Mouse (Mus musculus): Measurements from ENCODE around the gene Ogfod1. TPM values are rescaled to one million over a fixed set of nuclear protein-coding genes. Genes with fewer than 3 reads are reported as not detected.

Ogfod1 gene
- total RNA-seq, 2 experiments from 2014 or later = 17.2 to 17.6 TPM

DNA sequence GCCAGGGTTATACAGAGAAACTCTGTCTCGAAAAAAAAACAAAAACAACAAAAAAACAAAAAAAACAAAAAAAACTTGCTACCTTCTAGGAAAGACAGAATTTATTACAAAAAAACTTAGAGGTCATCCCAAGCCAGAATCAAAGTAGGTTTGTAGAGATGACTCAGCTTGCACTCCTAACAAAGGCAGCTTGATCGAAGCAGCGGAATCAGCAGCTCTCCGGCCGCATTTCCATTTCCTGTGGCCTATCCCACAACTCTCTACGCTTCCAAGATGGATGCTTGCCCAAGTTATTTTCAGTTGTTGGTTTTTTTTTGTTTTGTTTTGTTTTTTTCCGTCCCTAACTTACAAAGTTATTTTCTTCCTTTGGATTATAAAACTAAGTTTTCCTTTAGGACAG, 31.8 kb downstream of the Ogfod1 start:
- no peak for DNase-seq

DNA sequence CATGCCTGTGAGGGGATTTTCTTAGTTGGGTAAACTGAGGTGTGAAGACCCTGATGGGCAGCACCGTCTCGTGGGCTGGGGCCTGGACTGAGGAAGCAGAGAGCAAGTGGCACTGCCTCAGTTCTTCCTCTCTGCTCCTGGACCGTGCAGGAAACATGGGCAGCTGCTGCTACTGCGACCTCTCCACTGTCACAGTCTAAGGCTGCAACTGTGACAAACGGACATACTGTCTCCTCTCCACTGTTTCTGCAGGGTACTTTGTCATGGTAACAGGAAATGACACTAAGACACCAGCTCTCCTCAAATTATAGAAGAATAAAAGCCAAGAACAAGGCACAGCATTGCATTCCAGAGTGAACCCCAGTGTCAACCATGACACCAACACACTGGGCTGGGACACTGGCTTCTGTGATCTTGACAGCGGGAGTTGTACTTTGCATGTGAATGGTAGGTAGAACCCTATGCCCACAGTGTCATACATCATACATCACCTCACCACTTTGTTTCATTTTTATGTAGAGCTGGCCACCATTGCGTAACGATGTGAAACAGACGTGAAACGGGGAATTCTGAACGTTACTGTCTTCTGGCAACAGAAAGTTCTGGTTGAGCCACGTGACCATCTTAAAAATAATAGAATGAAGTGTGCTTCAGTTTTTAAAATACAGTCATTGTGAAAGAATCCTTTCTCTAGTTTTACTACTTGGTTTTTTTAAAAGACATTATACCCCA, 39.6 kb downstream of the Ogfod1 start:
- no peak for DNase-seq

DNA sequence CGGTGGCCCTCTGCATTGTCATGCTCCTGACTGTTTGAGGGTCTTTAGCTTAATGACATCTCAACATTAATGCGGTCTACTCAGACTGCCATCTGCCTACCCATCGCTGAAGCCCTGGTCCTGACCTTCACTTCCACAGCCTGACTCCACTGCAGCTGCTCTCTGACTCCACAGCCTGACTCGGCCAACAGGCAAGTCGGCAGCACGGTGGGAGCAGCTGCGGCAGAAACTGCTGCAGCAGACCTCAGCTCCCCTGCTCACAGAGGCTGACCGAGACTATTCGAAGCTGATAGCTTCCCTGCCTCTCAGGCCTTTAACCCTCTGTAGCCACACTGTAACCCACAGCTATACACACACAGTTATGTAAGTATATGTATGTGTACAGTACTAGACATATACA, 51.0 kb downstream of the Ogfod1 start:
- DNase-seq = no peak

DNA sequence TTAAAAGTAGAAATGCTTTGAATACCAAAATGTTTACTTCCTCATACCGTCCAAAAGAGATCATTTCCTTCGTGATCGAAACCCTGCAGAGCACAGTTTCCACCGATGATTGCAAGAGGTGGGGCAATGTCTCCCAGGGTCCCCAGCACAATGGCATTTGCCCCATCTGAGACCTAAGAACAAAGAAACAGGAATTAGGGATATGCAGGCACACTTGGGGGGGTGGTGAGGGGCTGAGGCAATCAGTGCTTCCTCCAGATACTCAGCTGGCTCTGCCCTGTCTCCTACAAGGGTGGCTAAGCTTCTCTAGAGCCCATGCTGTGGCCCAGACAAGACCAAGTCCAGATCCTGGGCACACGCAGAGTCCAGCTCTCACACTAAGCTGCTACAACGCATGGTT, 52.7 kb downstream of the Ogfod1 start:
- DNase-seq = no peak

DNA sequence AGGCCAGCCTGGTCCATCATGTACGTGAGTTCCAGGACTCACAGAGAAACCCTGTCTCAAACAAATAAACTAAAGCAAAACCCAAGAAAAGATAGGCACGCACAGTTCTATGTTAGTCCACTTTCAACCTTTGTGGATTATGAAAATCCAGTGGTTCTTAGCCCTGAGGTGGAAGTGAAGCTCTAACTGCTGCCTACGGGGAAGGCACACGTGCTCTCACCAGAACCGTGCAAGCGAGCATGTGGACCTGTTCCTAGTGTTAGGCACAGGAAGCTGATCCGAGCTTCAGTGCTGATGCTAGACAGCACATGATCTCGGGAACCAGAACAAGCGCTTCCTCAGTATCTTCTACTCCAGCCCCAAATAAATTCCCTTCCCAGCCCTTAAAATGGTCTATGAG, 55.9 kb downstream of the Ogfod1 start:
- DNase-seq = no peak

DNA sequence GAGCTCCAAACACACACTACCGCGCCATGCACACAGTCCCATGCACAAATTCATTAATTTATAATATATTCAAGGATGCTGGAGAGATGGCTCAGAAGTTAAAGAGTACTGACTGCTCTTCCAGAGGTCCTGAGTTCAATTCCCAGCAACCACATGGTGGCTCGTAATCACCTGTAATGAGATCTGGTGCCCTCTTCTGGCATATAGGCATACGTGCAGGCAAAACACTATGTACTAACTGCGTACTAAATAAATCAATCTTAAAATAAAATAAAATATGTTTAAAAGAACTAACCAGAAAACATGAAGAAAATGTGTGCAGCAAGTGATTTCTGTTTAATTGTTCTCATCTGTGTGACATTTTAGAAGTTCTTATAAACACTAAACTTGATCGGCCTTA, 57.3 kb downstream of the Ogfod1 start:
- DNase-seq = no peak

DNA sequence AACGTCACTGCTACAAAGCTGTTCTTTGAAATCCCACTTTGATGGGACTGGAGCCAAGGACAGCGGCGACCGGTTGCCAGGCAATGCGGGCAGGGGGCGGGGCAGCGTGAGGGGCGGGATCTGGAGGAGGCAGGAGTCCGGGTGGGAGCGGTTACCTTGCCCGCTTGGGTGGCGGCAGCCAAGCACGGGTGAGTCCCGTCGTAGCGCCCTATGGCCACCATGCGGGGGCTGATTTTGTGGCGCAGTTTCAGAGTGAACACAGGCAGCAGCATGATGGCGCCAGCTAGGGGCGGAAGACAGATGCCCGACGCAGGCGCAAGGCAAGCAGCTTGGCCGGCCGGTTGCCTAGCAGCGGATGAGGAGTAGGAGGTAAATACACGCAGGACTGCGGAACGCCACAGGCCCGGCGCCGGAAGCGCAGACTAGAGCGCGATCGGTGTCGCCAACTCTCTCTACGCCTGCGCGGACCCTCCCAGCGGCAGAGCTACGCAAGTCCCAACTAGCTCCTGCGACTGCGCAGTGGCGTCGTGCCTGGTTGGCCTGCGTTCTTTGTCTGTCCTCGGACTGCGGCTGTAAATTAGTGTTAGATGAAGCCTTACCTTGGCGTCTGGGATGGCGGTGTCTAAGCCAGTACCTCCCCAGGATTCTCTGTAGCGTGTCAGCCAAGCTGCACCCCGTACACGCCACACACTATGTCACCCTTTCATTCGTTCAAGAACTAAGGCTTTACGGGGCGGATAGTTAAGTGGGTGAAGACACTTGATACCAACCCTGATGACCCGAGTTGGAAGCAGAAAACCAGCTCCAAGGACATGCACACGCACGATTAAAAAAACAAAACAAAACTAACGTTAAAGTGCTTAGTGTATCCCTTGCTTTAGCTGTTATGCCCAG, 61.3 kb downstream of the Ogfod1 start, which contains the start of gene Bbs2:
Gene Bbs2, minus strand, starts transcription at position 848 of the 894 bp plus-strand sequence.
- peak; percentile 99 for DNase-seq

DNA sequence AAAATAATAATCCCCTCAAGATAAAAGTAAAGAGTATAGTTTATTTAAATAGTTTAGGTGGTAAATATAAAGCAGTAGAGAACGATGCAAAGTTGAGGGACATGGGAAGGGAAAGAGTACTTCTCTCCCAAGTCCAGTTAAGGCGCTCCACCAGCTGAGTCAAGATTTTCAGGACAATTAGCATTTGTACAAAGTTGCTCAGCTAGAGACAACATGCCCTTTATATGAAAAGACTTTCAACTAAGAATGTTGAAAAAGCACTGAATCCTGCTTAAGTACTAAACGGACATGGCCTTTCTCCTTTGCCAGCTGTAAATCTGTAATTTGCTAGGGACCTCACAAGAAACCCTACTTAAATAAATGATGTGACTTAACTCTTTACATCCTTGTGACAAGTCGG, 62.0 kb downstream of the Ogfod1 start:
- no peak for DNase-seq

DNA sequence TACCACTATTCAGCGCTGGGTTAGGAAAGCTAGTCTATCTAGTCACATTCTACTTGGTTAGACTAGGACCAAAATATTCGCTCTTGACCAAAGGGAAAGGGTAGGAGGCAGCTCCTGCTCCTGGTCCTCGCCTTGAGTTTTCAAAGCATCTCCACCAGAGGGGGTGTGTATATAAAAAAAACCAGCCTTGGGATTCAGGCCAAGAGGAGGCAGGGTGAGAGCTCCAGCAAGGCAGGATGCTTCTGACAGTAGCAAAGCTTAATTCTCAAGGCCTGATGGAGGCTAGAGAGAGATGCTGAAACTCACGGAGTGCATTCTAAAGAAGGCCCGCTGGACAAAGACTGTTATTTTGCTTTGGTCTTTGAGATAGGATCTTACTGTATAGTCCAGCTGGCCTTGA, 67.1 kb downstream of the Ogfod1 start:
- DNase-seq = no peak

DNA sequence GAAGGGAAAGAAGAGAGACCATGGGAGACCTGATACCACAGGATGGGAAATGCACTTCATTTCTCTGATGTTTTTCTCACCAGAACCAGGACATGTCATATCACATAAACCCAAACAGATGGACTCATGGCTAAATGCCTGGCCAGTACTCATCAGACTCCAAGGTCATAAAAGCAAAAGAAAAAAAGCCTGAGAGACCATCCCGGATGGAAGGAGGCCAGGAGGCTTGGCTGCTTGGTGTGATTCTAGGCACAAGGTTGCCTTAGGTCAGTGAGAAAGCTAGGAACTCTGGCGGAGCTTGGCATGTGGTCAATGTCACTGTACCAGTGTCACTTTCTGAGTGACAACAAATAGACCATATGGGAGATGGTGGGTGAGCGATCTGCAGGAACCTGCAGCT, 70.9 kb downstream of the Ogfod1 start:
- DNase-seq = peak; percentile 34

DNA sequence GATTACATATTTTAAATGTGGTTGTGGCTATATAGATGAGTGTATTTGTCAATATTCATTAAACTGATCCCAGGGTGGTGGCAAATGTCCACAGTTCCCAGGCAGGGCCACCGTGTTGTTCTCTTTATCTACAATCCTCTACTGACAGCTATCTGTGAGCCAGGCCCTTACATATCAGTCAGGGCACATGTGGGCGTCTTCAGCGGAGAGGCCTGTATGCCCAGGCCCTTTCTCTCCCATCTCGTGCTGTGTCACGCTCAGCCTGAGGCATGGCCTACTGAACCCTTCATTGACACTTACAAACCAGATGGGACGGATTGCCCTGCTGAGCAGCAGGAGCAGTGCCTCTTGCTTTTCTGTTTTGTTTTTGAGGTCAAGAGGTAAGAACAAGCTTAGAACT, 72.4 kb downstream of the Ogfod1 start:
- DNase-seq = no peak

DNA sequence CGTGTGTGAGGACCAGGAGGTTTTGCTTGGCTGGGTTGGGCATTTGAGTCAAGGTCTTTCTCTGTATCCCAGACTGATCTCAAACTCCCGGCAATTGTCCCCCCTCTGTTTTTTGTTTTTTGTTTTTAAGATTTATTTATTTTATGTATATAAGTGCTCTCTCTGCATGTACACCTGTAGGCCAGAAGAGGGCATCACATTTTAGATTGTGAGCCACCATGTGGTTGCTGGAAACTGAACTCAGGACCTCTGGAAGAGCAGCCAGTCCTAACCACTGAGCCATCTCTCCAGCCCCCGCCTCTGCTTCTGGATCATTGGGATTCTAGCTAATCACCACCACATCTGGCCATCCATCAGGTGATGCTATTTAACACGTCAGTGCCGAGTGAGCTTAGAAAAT, 72.8 kb downstream of the Ogfod1 start:
- no peak for DNase-seq

DNA sequence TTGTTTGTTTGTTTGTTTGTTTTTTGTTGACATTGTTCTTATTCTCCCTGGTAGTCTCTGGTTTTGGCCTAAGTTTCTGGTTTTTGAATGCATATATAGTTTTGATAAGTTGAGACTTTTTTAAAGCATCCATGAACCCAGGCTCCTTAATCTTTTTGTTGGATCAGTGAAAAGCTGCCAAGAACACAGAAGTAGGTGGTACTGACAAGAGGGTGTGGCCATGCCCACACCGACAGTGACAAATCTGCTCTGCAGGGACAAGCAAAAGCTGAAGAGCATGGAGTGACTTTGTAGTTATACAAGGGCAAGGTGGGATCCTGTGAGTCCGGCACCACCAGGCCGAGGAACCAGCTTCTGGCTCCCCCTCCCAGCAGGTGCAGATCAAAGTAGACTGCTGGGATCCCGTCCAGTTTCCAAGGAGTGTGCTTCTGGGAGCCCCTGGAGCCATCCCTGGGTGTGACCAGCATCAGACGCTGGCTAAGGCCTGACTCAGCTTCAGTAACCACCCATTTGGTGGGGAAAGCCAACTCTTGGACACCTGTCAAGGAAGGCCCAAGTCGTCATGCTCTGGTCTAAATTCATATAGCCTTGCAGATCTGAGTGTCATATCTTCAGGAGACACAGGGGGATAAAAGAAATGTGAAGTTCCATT, 73.7 kb downstream of the Ogfod1 start:
- DNase-seq = no peak

DNA sequence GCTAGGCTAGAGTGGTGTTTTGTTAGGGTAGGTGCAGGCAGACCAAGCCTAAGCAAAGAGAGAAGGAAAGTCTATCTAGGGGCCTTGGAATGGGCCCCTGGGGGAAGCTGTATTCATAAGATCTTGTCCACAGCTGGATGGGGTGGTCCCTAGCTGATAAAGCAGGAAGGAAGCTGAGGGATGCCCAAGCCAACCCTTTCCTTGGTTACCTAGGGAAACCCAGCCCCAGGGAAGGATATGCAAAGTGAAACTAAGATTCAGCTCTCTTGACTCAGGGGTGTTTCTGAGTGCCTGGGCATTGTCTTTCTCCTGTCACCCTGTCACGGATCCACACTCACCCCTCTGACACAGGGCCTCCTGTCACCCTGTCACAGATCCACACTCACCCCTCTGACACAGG, 76.4 kb downstream of the Ogfod1 start:
- DNase-seq = no peak

DNA sequence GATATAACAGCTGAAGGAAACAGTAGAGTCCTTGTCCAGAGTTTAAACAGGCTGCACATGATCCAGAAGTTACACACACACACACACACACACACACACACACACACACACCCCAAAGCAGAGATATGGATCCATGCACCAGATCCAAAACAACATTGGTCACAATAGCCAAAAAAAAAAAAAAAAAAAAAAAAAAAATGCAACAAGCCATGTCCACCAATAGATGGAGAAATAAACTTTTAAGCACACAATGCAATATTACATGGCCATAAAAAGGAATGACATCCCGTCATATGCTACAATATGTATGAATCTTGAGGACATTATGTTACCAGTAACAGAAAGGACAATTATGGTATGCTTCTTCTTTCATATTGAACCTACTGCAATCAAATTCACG, 77.0 kb downstream of the Ogfod1 start:
- no peak for DNase-seq

Other genes with a start within 250 kb of the Ogfod1 start
- gene Gnao1, start 227.2 kb upstream of the Ogfod1 start, total RNA-seq (2021) = 10 to 100 TPM; 10.1 to 14.9 TPM
- 10 to 100 TPM; 81.5 to 82.3 TPM for gene Amfr, start 24.4 kb upstream of the Ogfod1 start, total RNA-seq (2021)
- 10 to 100 TPM; 25.9 to 28.3 TPM for gene Nudt21, start 167 bp upstream of the Ogfod1 start, total RNA-seq (2021)
- 1 to 10 TPM; 3.9 to 4.7 TPM for gene Bbs2, start 61.7 kb downstream of the Ogfod1 start, total RNA-seq (2021)
- gene Mt4, start 100.0 kb downstream of the Ogfod1 start, total RNA-seq (2021) = not detected
- gene Mt3, start 115.4 kb downstream of the Ogfod1 start, total RNA-seq (2021) = 10 to 100 TPM; 11.0 to 22.2 TPM
- gene Mt2, start 135.5 kb downstream of the Ogfod1 start, total RNA-seq (2021) = 10 to 100 TPM; 35.0 to 63.8 TPM
- 10 to 100 TPM; 29.0 to 43.8 TPM for gene Mt1, start 141.9 kb downstream of the Ogfod1 start, total RNA-seq (2021)
- gene Nup93, start 177.4 kb downstream of the Ogfod1 start, total RNA-seq (2021) = 10 to 100 TPM; 19.3 to 20.3 TPM